Mouse (Mus musculus) lung, adult 2 months (tissue): Measurements from ENCODE around the gene S100a3. TPM values are rescaled to one million over a fixed set of nuclear protein-coding genes. Genes with fewer than 3 reads are reported as not detected.

ENCODE experiments used
- DNase-seq: peaks from one replicate; pipeline ENCODE4 v3.0.0; 2022
- H3K4me1 ChIP-seq: fragments of 200-500 bp; 2 replicates; pipeline ENCODE4 v1.6.1; 2011; ENCODE audit warnings: low read length; ENCODE audit not compliant: control insufficient read depth, insufficient read depth
- H3K4me3 ChIP-seq: fragments of 200-500 bp; replicated peaks from 2 replicates; pipeline ENCODE3; 2011; ENCODE audit warnings: low read depth, mild to moderate bottlenecking, control low read depth, low read length; ENCODE audit errors: extremely low read depth
- CTCF ChIP-seq: fragments of 200-500 bp; IDR thresholded peaks from 2 replicates; pipeline ENCODE4 v1.5.1; 2011; ENCODE audit warnings: mild to moderate bottlenecking, low read length, control low read depth; ENCODE audit not compliant: insufficient read depth
- POLR2A ChIP-seq: fragments of 200-500 bp; IDR thresholded peaks from 2 replicates; pipeline ENCODE4 v1.6.1; 2011; ENCODE audit warnings: low read depth, mild to moderate bottlenecking, control low read depth, low read length, borderline replicate concordance; ENCODE audit errors: extremely low read depth
- WGBS: fragments of 180-500 bp; shearing (Covaris S2); methylation state at CpG from one replicate; pipeline ENCODE4 v1.1.7; 2018; 5-methylcytosine and 5-hydroxymethylcytosine counted together
- polyA plus RNA-seq: library from polyadenylated mRNA; depleted of rRNA; stranded (reverse); fragments of >200 nt; gene quantifications from 2 replicates; pipeline ENCODE4 v1.2.3, GENCODE M21; 2012; rRNA removed

The S100a3 gene
- 1.0 and 2.3 TPM in 2 replicates for polyA plus RNA-seq

DNA sequence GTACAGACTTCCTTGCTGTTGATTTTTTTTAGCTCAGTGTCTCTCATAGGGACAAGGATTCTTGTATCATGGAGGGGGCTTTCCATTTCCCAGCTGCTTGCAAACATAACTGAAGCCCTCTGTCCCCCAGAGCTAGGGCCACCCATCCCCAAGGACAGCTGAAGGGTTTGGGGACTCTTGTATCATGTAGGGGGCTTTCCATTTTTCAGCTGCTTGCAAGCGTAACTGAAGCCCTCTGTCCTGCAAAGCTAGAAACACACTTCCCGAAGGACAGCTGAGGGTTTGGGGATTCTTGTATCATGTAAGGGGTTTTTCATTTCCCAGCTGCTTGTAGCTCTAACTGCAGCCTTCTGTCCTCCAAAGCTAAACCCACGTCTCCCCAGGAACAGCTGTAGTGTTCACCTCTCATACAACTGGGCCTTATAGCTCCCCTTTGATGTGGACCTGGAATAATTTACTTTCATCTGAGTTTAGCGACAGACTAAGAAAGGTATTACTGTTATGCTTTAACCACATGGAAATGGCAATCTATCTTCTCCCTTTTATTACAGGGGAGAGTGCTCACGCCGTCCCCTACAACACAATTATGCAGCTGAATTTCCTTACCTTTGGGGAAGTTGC, at the start of gene S100a3:
Gene S100a3, plus strand, starts transcription at position 571 of the 621 bp plus-strand sequence.
- TF ChIP-seq CTCF, result no peak
- TF ChIP-seq POLR2A, result no peak
- no peaks in the 10 kb centered on the region for H3K4me1 ChIP-seq
- no peak for DNase-seq
- no peak within 1 kb of the TSS for H3K4me3 ChIP-seq
- 87% methylated on average over 6 of the region's 6 CpGs for WGBS

DNA sequence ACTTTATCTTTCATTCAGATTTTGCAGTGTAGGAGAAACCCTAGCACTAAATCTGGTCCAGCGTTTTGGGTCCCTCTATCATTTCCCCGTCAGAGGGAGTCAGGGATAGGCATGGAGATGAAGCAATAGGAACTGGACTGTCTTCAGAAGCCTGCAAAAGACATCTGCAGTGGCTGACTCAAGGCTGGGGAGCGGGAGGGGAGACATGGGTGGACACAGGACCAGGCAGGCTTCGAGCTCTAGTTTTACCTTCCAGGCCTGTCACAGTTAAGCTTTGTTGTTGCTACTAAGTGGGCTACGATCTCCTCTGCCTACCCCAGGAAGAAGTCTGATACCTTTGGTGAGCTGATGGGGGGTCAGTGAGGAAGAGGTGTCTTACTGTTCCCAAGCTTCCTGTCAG, 48.1 kb upstream of the S100a3 start:
- no peak for TF ChIP-seq POLR2A
- TF ChIP-seq CTCF, result no peak
- 76% methylated on average over 5 of the region's 5 CpGs for WGBS
- no peak overlapping the region for H3K4me3 ChIP-seq
- DNase-seq, result no peak
- H3K4me1 ChIP-seq, result peaks cover 6% of the 10 kb centered on the region; the same call in 1 of the 2 replicates

DNA sequence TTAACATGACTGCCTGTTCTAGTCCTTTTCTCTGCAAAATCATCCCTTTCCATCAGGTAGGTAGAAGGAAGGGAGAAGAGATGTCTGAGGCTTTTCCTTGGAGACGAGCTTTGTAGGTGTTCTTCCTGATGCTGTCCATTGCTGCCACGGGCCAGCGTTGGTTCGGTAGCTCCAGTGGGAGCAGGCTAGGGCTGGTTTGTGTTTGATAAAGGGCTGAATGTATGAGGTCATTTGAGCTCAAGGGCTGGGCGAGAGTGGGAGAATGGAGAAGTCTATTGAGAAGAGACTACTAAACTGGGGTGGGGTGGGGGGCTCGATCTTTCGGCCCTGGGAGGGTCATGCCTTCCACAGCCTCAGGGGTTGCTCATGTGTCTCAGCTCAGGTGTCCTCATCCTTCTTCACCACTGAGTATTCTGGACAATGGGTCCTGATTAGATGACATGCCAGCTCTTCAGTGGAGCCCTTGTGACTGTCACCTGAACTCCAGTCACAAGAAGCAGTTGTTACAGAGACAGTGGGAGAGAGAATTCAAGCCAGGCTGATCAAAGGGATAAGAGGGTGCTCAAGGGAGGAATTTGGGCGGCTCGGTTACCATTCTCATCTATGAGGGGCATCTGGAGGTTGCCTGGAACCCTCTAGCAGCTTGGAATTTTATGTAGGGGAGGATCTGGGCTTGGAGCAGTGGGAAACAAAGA, 47.3 kb upstream of the S100a3 start:
- Histone ChIP-seq H3K4me1 (peaks cover 11% of the 10 kb centered on the region), H3K4me3 (no peak overlapping the region)
- TF ChIP-seq CTCF (no peak), POLR2A (no peak)
- DNase-seq, result no peak
- 76% methylated on average over 9 of the region's 9 CpGs for WGBS

DNA sequence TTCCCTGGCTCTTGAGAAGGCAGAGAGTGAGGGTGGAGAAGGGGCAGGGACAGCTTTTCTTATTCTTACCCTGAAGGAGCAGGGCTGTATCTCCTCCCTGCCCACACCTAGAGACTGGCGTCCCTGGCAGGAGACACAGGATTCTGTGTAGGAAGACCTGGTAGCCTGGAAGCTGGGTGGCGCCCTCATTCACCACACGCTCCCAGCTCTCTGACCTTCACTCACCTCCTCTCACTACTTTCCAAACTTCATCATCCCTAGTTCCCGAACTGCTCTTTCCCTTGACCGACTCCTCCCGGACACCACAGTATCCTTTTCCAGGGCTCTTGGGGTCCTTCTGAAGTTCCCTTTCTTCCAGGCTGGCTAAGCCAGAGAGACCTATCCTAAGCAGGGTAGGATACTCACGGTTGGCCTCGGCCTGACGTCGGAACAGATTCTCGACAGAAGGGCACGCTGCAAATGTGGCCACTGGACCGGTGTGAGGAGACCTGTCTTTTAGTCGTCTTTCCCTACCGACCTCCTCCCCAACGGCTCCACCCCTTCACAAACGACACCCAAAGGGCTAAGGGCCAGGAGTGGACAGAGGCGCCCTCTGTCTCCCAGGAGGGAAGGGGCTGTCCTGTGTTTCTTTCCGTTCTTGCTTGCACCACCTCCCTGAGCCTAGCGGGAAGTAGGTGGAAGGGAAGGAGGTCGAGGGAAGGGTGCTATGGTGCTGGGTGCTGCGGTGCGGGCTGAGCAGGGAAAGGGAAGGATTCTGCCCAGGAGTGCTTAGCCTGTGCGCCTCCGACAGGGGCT, 46.4 kb upstream of the S100a3 start, which contains the start of the genes S100a1 and S100a13:
Gene S100a1, minus strand, starts transcription at position 597 of the 795 bp plus-strand sequence.
Gene S100a13, plus strand, starts transcription at position 640 of the 795 bp plus-strand sequence.
- 4% methylated on average over 25 of the region's 25 CpGs for WGBS
- peak within 1 kb of the TSS; percentile 75 for H3K4me3 ChIP-seq
- TF ChIP-seq POLR2A (peak; percentile 83; the same call in 1 of the 2 replicates), CTCF (no peak)
- DNase-seq, result peak; percentile 79
- H3K4me1 ChIP-seq, result peaks cover 8% of the 10 kb centered on the region

DNA sequence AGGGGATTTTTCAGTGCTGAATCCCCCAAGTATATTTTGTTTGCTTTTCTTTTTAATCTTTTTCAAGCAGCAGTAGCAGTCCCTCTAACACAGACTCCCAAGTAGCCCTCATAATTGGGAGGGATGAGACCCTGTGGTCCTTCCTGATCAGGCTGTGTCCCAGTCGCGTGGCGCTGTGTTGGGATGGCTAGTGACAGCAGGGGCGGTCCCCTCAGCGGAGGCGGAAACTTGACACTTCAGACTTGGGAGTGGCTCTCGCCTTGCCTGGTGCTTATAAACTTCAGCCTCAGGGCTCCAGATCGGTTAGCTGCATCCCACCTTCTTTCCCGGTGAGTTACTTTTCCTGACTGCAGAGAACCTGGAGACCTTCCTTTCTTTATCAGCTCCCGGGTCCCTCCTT, 45.7 kb upstream of the S100a3 start:
- under 1% methylated on average over 10 of the region's 10 CpGs for WGBS
- peaks cover 8% of the 10 kb centered on the region for H3K4me1 ChIP-seq
- DNase-seq, result peak; percentile 78
- peak overlapping the region; percentile 75 for H3K4me3 ChIP-seq
- TF ChIP-seq POLR2A (peak; percentile 85; the same call in 1 of the 2 replicates), CTCF (no peak)

DNA sequence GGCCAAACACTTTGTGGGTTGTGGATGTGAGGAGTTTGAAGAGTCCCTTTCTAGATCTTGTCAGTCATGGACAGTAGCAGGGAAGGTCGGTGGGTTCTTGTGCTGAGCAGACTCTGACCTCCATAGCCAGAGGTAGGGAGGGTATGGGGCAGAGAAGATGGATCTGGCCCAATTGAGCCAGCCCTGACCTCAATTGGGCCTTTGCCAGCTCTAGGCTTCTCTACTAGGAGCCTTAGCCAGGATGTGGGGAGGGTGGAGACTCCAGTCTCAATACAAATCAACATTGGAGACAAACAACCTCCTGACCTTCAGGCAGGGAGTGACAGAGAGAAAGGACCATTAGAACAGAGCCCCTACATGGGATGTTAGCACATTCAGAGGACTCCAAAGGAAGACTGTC, 45.1 kb upstream of the S100a3 start:
- WGBS, result 7% methylated on average over 1 of the region's 1 CpGs
- peaks cover 8% of the 10 kb centered on the region for H3K4me1 ChIP-seq
- TF ChIP-seq POLR2A, result peak; percentile 29; the same call in 1 of the 2 replicates
- no peak for TF ChIP-seq CTCF
- peak; percentile 41 for DNase-seq
- H3K4me3 ChIP-seq, result peak overlapping the region; percentile 75

DNA sequence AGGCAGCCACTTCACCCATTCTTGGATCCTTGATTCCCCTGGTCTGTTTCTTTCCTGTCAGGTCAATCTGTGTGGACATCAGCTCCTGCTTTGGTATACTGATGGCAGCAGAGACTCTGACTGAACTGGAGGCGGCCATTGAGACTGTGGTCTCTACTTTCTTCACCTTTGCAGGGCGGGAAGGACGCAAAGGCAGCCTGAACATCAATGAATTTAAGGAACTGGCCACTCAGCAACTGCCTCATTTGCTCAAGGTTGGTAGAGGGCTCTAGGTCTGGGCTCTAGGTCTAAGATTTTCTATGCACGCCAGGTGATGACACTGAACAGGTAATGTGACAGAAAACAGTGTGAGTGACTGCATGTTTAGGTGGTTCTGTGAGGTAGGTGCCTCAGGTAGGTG, 44.6 kb upstream of the S100a3 start:
- 90% methylated on average over 4 of the region's 4 CpGs for WGBS
- peaks cover 8% of the 10 kb centered on the region for H3K4me1 ChIP-seq
- no peak for DNase-seq
- TF ChIP-seq CTCF (no peak), POLR2A (no peak)
- H3K4me3 ChIP-seq, result no peak overlapping the region

DNA sequence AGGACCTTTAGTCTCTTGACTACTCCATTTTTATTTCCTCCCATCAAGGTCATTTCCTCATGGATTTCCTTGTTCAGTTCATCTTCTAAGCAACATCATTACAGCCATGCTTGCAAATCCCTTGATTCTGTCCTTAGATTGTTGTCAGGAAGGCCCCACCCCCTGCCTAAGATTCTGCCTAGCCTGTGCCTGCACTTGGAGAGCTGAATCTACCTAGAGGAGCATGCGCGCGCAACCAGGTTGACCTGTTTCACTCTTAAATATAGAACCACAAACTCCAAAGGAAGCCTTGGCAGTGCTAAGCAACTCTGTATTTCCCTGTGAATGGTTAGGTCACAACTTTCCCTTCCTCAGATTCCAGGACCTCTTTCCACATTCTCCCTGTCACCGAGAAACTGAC, 42.7 kb upstream of the S100a3 start:
- no peak for DNase-seq
- H3K4me3 ChIP-seq, result no peak overlapping the region
- no peak for TF ChIP-seq CTCF
- no peak for TF ChIP-seq POLR2A
- 72% methylated on average over 4 of the region's 4 CpGs for WGBS
- peaks cover 8% of the 10 kb centered on the region for H3K4me1 ChIP-seq

DNA sequence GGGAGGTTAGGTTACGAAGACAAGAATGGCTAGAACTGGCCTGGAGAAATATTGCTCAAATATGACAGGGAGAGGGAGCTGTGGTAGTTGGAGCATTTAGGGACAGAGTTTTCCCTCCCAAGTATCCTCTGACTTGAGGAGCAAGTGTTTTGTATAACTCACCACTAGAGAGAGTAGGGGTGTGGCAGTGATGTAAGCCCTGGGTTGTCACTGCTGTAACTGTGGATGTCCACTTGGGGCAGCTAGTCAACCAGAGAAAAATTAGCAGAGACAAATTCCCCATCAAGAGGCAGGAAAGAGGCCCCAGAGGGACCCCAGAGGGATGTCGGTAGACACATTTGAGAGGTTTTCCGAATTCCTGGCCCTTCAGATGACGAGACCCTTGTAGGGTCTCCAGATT, 35.0 kb upstream of the S100a3 start:
- WGBS, result 55% methylated on average over 4 of the region's 4 CpGs
- TF ChIP-seq POLR2A, result no peak
- TF ChIP-seq CTCF, result peak; percentile 45
- no peak for DNase-seq
- Histone ChIP-seq H3K4me1 (no peaks in the 10 kb centered on the region; the same call in 1 of the 2 replicates), H3K4me3 (no peak overlapping the region)
